Mouse (Mus musculus): ENCODE measurements around the gene Hs3st3b1. TPM values are rescaled to one million over a fixed set of nuclear protein-coding genes. Genes with fewer than 3 reads are reported as not detected.

Hs3st3b1 gene
- polyA plus RNA-seq, 1 experiment from 2014 or later = 26.1 TPM

DNA sequence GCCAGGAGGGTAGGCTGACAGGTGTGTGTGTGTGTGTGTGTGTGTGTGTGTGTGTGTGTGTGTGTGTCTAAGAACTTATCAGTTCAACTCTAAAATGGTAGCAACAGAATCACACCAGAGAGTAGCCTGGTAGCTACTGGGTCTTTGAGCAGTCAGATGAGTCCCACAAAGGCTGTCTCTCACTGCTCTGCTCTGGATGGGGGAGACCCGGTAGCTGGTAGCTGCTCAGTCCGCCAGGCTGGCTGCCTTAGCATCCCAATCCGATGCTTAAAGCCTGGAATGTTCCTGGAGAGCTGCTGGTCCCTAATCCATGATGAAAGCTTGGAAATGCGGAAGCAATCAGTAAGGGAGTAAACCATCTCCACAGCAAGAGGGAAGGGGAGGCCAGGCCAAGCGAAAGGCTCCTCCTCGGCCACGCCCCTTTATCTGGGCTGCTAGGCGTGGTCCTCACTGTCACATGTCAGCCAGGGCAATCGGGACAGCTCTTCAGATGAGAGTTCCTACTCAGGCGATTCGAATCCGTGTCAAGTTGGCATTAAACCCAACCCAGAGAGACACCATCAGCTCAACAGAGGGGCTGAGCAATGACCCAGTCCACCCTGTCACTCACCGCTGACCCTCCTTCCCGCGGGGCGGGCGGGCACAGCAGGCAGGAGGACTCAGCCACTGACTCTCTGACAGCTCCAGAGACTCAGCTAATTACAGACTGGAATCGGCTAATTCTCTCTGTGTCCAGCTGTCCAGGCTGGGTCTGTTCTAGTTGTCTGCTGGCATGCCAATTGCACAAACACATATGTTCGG is 29.9 kb upstream of the Hs3st3b1 start:
- peaks cover 26% of the 10 kb centered on the region for H3K4me1 ChIP-seq
- peak overlapping the region; percentile 23 for H3K4me3 ChIP-seq
- H3K4me2 ChIP-seq (replicated peaks) = peak overlapping the region; percentile 53
- peak; percentile 52; the same call in 1 of the 2 replicates for ATAC-seq (ENCODE audit: low FRiP score, low read depth)
- 8% methylated on average over 19 of the region's 19 CpGs for WGBS
- no peak overlapping the region for H3K9ac ChIP-seq
- H3K36me3 ChIP-seq = no peaks in the 10 kb centered on the region
- H3K9me3 ChIP-seq = no peaks in the 10 kb centered on the region
- no peak overlapping the region for H3K27ac ChIP-seq
- peaks cover 33% of the 10 kb centered on the region for H3K27me3 ChIP-seq

GRCm38 (mm10) chr11:63948371-63948770 is 26.3 kb upstream of the Hs3st3b1 start:
- no peak for ATAC-seq (ENCODE audit: low FRiP score, low read depth)
- H3K27ac ChIP-seq = no peak overlapping the region
- H3K4me2 ChIP-seq (replicated peaks) = no peak overlapping the region
- H3K4me1 ChIP-seq = peaks cover 13% of the 10 kb centered on the region
- peaks cover 28% of the 10 kb centered on the region for H3K27me3 ChIP-seq
- no peak overlapping the region for H3K9ac ChIP-seq
- no peaks in the 10 kb centered on the region for H3K9me3 ChIP-seq
- WGBS = 87% methylated on average over 11 of the region's 11 CpGs
- no peak overlapping the region for H3K4me3 ChIP-seq
- H3K36me3 ChIP-seq = no peaks in the 10 kb centered on the region

DNA sequence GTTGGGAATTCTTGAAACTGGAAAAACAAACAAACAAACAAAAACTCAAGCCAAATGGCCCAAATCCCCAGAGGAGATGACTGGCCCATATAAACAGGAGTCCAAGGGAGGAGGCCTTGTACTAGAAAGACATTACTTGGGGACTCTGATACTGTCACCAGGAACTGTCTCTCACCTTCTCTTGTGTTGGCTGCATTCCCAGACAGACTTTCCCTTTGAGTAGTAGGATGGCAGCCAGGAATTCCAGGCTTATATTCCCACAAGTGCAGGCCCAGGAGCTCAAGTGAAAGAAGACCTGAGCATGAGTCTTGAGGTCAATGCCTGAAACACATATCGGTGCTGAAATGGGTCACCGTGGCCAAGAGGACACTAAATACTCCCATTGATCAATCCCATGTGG is 24.9 kb upstream of the Hs3st3b1 start:
- ATAC-seq (ENCODE audit: low FRiP score, low read depth) = no peak
- WGBS = 58% methylated on average over 2 of the region's 2 CpGs

DNA sequence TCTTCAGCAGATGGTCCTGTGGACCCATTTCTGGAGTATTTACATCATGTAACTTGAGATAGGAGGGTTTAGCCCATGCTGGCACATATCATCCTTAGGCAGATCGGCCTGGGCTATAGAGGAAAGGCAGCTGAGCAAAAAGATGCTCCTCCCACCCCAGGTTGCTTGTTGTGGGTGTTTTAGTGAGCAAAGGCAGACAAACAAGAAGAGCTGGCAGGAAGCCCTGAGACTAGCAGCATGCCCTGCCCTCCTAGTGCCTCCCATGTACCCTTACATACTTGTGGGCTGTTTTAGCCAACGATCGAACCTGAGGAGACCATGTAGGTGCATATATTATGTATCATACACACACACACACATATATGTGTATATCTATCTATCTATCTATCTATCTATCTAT is 21.9 kb upstream of the Hs3st3b1 start:
- peaks cover 5% of the 10 kb centered on the region; the same call in 1 of the 2 replicates for H3K4me1 ChIP-seq
- H3K4me3 ChIP-seq = no peak overlapping the region
- WGBS = 88% methylated on average over 3 of the region's 3 CpGs
- ATAC-seq (ENCODE audit: low FRiP score, low read depth) = no peak
- peaks cover 7% of the 10 kb centered on the region; the same call in 1 of the 2 replicates for H3K27me3 ChIP-seq
- no peaks in the 10 kb centered on the region for H3K36me3 ChIP-seq
- no peak overlapping the region for H3K4me2 ChIP-seq (replicated peaks)
- no peaks in the 10 kb centered on the region for H3K9me3 ChIP-seq
- H3K9ac ChIP-seq = no peak overlapping the region
- H3K27ac ChIP-seq = no peak overlapping the region

More for the DNA sequence above, 24.9 kb upstream of the Hs3st3b1 start:
- Histone ChIP-seq H3K4me1 (peaks cover 8% of the 10 kb centered on the region), H3K9me3 (no peaks in the 10 kb centered on the region), H3K4me3 (no peak overlapping the region), H3K4me2 (replicated peaks) (no peak overlapping the region), H3K36me3 (no peaks in the 10 kb centered on the region), H3K9ac (no peak overlapping the region), H3K27ac (no peak overlapping the region), H3K27me3 (peaks cover 16% of the 10 kb centered on the region)

- no peaks in the 10 kb centered on the region for H3K36me3 ChIP-seq
- H3K4me2 ChIP-seq (replicated peaks) = no peak overlapping the region
- no peak for ATAC-seq (ENCODE audit: low FRiP score, low read depth)
- peaks cover 5% of the 10 kb centered on the region; the same call in 1 of the 2 replicates for H3K4me1 ChIP-seq
- WGBS = 93% methylated on average over 13 of the region's 13 CpGs
- no peak overlapping the region for H3K9ac ChIP-seq
- no peaks in the 10 kb centered on the region for H3K9me3 ChIP-seq
- H3K4me3 ChIP-seq = no peak overlapping the region
- H3K27me3 ChIP-seq = peaks cover 8% of the 10 kb centered on the region; the same call in 1 of the 2 replicates
- H3K27ac ChIP-seq = no peak overlapping the region
Measured at GRCm38 (mm10) chr11:63943268-63943890, 21.3 kb upstream of the Hs3st3b1 start.

DNA sequence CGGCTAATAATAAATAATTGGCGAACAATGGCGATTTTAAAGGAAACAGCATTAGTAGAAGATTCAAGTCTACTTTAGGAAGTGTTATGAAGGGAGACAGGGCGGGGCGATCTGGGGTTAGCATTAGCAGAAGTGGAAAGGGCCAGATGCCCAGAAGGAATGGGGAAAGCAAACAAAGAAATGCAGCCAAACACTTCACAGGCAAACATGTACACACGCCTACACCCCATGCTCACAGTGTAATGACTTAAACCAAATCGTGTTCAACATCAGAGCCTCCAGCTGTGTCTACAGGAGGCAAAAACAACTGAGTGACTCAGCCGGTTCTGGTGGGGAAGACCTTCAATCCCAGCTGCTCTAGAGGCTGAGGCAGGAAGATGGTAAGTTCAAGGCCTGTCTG is 20.1 kb upstream of the Hs3st3b1 start:
- Histone ChIP-seq H3K9ac (no peak overlapping the region), H3K4me3 (no peak overlapping the region), H3K4me2 (replicated peaks) (no peak overlapping the region), H3K27ac (no peak overlapping the region), H3K4me1 (peaks cover under 1% of the 10 kb centered on the region; the same call in 1 of the 2 replicates), H3K9me3 (no peaks in the 10 kb centered on the region), H3K27me3 (peaks cover 13% of the 10 kb centered on the region; the same call in 1 of the 2 replicates), H3K36me3 (no peaks in the 10 kb centered on the region)
- 81% methylated on average over 8 of the region's 8 CpGs for WGBS
- no peak for ATAC-seq (ENCODE audit: low FRiP score, low read depth)

DNA sequence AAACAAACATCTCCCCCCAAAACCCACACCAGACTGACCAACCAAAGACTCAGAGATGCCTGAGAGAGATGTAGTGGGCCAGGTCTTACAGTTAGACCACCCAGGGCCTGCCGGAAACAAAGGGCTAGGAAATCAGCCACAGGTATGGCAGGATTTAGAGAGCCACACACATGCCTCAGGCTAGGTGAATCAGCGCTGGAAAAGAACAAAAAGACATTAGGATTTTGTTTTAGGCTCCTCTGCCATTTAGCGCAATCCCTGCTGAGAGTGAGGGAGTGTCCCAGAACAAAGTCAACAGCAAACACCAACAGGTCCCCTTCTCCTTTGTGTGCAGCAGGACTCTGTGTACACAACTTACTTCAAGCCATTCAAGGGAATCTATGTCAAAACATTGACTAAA is 14.6 kb upstream of the Hs3st3b1 start:
- Histone ChIP-seq H3K4me1 (no peaks in the 10 kb centered on the region), H3K4me3 (no peak overlapping the region), H3K27ac (no peak overlapping the region), H3K9ac (no peak overlapping the region), H3K36me3 (no peaks in the 10 kb centered on the region), H3K9me3 (no peaks in the 10 kb centered on the region), H3K4me2 (replicated peaks) (no peak overlapping the region), H3K27me3 (peaks cover 45% of the 10 kb centered on the region)
- no peak for ATAC-seq (ENCODE audit: low FRiP score, low read depth)
- WGBS = 55% methylated on average over 3 of the region's 3 CpGs

DNA sequence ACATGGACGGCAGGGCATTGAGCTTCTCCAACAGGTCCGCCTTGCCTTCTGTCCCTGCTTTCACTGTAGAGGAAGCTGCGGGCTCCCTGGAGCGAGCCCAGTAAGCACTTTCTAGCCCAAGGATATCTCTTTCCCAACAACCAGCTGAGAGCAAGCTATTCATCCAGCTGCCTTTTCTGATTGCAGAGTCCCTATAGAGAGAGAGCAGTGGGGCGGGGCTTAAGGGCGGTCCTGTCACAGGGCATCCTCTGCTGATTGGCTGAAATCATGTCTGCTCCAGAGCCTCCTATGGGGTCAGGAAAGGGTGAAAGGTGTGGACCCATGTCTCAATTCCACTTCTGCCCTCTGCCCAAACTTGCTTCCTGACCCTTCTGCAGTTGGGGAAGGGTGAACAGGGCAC is 4.8 kb upstream of the Hs3st3b1 start:
- ATAC-seq (ENCODE audit: low FRiP score, low read depth) = no peak
- Histone ChIP-seq H3K36me3 (no peaks in the 10 kb centered on the region), H3K4me1 (peaks cover 34% of the 10 kb centered on the region), H3K4me2 (replicated peaks) (no peak overlapping the region), H3K9me3 (no peaks in the 10 kb centered on the region), H3K27ac (no peak overlapping the region), H3K9ac (no peak overlapping the region), H3K27me3 (peaks cover 61% of the 10 kb centered on the region), H3K4me3 (no peak overlapping the region)
- WGBS = 89% methylated on average over 6 of the region's 6 CpGs

GRCm38 (mm10) chr11:63925161-63925582 is 3.1 kb upstream of the Hs3st3b1 start:
- no peak for ATAC-seq (ENCODE audit: low FRiP score, low read depth)
- peak overlapping the region; percentile 87 for H3K4me2 ChIP-seq (replicated peaks)
- H3K4me1 ChIP-seq = peaks cover 40% of the 10 kb centered on the region
- peak overlapping the region; percentile 44 for H3K4me3 ChIP-seq
- peaks cover 56% of the 10 kb centered on the region for H3K27me3 ChIP-seq
- H3K9ac ChIP-seq = peak overlapping the region; percentile 43; the same call in 1 of the 2 replicates
- no peaks in the 10 kb centered on the region for H3K9me3 ChIP-seq
- H3K27ac ChIP-seq = no peak overlapping the region
- under 1% methylated on average over 31 of the region's 31 CpGs for WGBS
- no peaks in the 10 kb centered on the region for H3K36me3 ChIP-seq

DNA sequence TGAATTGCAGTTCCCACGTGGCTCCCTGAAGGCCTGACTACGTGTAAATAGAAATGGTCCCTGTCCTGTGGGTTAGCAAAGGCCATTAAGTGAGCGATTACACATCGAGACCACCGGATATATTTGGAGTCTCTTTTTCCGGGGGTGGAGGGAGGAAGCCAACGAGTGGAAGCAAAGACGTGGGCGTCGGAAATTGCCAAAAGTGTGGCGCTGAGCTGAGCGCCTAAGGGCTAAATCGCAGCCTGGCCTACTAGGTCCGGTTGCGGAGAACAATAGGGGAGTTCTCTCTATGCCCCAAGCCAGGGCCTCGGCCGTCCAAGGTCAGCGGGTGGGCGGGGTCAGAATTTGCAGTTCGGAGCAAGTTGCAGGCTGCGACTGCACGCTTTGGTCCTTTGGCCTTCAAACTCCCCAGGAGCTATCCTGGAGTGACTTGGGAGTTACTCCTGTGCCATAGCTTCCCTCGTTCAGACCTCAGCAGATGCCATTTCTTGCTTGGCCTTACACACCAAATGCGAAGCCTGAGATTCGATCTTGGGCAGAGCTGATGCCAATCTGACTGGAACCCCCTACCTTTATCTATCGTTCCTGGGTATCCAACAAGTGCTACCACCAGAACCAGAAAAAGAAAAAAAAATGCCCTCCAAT is 2.3 kb upstream of the Hs3st3b1 start:
- H3K27ac ChIP-seq = no peak overlapping the region
- ATAC-seq (ENCODE audit: low FRiP score, low read depth) = no peak
- peaks cover 48% of the 10 kb centered on the region for H3K27me3 ChIP-seq
- H3K4me3 ChIP-seq = peak overlapping the region; percentile 80
- H3K36me3 ChIP-seq = no peaks in the 10 kb centered on the region
- no peaks in the 10 kb centered on the region for H3K9me3 ChIP-seq
- no peak overlapping the region for H3K9ac ChIP-seq
- peak overlapping the region; percentile 87 for H3K4me2 ChIP-seq (replicated peaks)
- WGBS = 7% methylated on average over 26 of the region's 26 CpGs
- H3K4me1 ChIP-seq = peaks cover 47% of the 10 kb centered on the region

DNA sequence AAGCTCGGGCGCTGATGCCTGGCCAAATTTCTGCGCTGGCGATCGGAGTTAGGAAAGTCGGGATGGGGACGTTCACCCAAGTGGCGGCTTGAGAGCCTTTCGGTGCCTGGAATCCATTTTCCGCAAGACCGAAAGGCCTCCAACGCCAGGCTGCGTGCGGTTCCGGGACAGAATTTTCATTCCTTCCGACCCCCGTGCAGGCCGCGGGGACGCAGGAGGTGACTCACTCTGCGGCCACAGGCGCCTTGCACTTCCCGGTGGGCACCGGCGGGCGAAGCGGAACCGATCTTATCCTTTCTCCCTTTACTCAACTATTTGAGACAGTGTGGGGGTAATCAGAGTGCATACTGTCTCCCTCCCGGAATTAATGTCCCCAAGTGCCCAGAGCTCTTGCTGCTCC is 1.3 kb upstream of the Hs3st3b1 start:
- no peak overlapping the region for H3K27ac ChIP-seq
- H3K9me3 ChIP-seq = no peaks in the 10 kb centered on the region
- H3K27me3 ChIP-seq = peaks cover 49% of the 10 kb centered on the region
- peak overlapping the region; percentile 80 for H3K4me3 ChIP-seq
- no peak for ATAC-seq (ENCODE audit: low FRiP score, low read depth)
- under 1% methylated on average over 29 of the region's 29 CpGs for WGBS
- H3K4me1 ChIP-seq = peaks cover 57% of the 10 kb centered on the region
- H3K4me2 ChIP-seq (replicated peaks) = peak overlapping the region; percentile 87
- H3K9ac ChIP-seq = peak overlapping the region; percentile 62
- no peaks in the 10 kb centered on the region for H3K36me3 ChIP-seq

Data from limb, embryonic 13.5 days (tissue).